Mouse (Mus musculus): Measurements from ENCODE around the gene Styk1. TPM values are rescaled to one million over a fixed set of nuclear protein-coding genes. Genes with fewer than 3 reads are reported as not detected.

Gene Styk1
- polyA plus RNA-seq, 1 experiment, result 3.5 TPM

DNA sequence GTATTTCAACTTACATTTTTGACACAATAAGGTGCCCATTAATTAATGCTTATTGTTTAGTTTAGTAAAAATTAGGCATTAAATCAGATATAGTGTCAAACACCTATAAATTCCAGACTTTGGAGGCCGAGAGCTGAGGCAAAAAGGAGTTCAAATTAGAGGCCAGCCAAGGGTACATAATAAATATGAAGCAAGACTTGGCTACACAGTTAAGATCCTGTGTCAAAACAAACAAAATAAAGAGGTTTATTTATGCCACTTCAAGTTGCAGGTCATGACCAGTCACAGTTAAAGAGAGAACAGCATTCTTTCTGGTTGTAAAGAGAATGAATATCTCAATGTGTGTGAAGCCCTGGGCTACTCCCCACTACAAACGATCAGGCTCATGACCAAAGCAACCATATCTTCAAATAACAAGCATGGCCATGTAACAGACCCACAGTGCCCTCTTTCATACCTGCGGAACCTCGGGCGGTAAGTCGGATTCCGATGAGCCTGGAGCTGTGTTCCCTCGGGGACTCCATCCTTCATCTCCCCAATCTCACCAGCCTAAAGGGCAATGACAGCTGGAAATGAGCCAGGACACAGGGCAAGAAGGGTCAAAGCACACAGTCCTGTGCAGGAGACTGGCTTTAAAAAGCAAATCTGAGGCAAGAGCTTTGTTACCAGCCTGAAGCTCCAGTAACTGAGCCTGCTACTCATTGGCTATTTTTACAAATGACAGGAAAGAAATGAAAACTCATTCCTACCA, 16.6 kb upstream of the Styk1 start:
- no peak for DNase-seq (ENCODE audit: low read depth)

GRCm38 (mm10) chr6:131367101-131367500, 13.7 kb upstream of the Styk1 start:
- DNase-seq (ENCODE audit: low read depth), result no peak

DNA sequence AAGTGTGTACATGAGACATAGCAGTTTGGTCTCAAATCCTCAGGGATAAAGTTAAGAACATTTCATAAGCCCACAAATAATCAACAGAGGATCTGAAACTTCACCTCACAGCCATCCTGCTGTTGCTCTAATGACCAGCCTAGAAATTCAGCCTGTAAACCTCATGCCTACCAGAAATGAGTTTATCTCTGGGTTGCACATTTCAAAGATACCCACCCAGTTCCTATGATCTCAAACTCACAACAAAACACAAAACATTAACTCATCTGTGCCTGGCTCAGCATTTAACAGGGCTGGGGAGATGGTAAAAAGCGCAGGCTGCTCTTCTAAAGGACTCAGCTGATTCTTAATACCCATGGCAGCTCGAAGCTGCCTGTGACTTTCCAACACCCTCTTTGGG, 11.0 kb upstream of the Styk1 start:
- DNase-seq (ENCODE audit: low read depth), result no peak

DNA sequence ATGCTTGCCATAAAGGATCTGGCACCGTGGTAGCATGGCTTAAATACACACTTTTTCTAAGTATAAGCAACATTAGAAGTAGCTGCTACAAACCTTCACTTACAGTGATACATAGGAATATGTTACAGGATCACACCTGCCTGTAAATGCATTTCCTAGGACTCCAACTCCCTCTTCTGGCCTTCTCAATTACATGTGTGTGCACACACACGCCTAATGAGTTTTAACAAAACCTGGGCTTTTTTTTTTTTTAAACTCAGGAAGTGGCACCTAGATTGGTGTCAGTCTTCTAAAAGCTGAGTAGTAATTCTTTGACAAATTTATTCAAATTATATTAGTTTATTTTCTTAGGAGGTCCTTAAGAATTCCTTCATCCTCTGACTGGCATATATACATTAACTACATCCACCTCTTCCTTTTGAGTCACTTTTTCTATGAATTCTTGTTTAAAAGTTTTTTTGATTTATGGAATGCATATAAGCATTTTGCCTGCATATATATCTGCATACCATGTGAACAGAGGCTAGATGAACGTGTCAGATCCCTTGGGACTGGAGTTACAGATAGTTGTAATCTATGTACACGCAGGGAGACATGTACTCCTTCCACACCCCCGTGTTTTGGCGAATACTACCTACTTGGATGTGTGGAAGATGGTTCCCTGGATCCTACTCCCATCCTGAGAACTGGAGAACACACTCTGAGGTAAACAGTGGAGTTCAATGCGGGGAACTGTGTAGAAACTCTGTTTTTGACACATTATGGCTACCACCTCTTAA, 9.8 kb upstream of the Styk1 start:
- DNase-seq (ENCODE audit: low read depth), result no peak

DNA sequence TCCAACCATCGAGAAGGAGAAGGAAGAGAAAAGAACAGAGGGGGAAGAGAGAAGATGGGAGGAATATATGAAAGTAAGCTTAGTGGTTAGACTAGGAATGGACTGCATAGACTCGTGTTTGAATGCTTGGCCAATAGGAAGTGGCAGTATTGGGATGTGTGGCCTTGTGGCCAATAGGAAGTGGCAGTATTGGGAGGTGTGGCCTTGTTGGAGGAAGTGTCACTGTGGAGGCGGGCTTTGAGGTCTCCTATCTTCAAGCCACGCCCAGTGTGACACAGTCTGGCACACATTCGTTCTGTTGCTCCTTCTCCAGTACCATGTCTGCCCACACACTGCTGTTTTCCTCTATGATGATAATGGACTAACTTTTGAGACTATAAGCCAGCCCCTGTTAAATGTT, 7.3 kb upstream of the Styk1 start:
- no peak for DNase-seq (ENCODE audit: low read depth)

DNA sequence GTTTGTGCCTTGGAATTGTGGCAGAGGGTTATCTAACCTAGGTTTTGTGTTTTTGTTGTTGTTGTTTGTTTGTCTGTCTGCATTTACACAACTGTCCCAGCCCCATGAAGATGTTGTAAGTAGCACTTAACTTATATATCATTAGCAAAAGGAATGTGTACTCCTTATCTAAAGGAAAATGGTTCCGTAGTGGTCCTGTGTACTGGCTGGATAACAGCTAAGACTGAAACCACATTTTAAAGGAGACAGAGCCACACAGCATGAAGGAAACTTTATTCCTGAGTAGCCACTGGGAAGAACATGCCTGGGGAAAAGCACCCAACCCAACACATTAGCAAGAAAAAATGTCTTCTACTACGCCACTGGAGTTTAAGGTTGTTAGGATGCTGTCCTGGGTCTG, 6.1 kb upstream of the Styk1 start:
- DNase-seq (ENCODE audit: low read depth), result no peak

DNA sequence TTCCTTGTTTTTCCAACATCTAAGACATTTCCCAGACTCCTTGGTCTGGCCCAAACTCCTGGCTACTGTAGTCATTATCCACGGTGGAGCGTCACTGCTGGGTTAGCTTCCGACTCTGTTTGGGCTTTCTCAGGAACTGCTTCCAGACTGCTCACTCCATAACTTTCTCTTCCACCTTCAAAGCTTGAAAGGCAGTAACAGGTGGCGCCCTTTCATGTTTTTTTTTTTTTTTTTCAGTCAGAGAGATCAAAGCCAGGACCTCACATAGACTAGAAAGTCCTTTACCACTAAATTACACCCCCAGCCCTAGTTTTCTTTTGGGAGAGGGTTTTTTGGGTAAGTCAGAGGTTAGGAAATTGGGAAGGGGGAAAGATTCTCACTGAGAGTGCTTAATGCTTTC, 1.5 kb upstream of the Styk1 start:
- DNase-seq (ENCODE audit: low read depth), result no peak

DNA sequence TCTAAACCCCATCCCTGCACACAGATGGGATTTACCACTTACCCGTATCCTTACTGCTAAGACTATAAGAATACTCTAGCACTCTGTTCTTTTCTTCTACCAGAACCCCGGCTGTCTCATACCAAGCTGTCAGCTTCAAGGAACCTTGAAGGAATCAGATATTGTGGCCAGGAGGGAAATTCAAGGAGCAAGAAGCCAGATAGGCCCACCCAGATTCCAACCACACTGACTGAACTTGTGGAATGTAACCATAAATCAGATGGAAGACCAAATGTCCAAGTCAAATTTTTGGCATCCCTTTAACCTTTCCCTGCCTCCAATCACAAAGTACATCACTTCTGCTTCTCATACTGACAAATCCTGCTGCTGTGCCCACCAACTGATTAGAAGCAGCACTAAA, 6.4 kb downstream of the Styk1 start:
- DNase-seq (ENCODE audit: low read depth), result no peak

DNA sequence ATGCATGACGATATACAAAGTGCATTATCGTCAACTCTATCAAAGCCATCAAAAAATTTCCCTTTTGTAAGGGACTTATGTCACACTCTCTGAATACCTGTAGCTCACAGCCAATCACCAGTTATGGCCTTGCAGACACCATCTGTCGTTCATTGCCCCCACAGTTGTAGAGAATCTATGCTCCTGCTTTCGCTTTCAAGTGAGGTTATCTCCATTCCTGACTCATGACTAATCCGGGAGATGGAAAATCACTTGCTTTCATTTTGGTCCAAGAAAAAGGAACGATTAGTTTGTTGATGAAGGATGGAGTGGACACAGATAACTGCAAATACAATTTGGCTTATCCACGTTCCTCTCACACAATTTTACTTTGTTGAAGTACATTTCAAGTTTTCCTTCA, 9.1 kb downstream of the Styk1 start:
- no peak for DNase-seq (ENCODE audit: low read depth)

DNA sequence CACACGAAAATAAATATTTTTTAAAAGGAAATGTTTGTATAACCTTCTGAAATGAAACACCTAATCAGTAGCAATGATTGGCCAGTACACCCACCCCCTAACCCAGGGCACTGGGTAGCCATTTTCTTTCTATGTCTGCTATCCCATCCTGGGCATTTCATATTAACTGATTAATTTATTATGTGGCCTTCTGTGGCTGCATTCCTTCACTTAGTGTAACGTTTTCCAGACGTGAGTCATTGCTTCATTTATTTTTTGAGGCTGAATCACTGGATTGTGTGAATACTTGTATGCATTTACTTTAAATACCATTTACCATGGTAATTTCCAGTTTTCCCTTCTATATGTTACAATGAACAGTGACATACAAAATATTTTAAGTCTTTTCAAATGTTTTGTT, 13.3 kb downstream of the Styk1 start:
- no peak for DNase-seq (ENCODE audit: low read depth)

GRCm38 (mm10) chr6:131339309-131339708, 14.1 kb downstream of the Styk1 start:
- DNase-seq (ENCODE audit: low read depth), result no peak

- no peak for DNase-seq (ENCODE audit: low read depth)
Observed at GRCm38 (mm10) chr6:131338787-131339186, 14.6 kb downstream of the Styk1 start.

GRCm38 (mm10) chr6:131327076-131327475, 26.3 kb downstream of the Styk1 start:
- peak; percentile 19 for DNase-seq (ENCODE audit: low read depth)

DNA sequence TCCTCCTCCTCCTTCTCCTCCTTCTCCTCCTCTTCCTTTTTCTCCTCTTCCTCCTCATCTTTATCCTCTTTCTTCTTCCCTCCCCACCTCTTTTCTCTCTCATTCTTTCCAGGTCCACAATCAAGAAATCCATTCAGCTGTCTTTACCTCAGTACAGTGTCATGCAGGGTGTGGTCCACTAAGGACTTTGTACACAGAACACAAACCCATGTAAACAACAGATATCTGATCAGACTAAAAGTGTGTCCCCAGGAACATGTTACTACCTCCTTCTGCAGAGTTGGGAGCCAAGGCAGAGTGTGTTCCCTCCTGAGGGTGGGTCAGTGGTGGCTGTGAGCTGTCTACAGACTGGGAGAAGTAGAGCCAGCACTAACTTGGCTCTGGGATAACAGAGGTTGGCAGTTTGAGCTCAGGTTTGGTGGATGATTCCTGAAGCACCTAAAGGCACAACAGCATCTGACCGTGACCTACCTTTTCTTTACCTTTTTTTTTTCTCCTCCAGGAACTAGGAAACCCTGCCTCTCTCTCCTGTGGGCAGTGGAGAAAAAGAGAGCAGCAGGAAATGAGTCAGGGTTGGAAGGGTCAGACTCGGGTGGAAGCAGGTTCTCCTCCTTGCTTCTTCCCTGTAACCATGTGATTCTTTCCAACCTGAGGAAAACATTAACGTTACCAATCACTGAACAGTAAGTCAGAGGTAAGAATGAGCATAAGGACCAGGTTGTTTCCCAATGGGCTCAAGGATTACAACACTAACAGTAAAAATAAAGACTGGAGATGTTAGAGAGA, 31.4 kb downstream of the Styk1 start:
- DNase-seq (ENCODE audit: low read depth), result peak; percentile 23

GRCm38 (mm10) chr6:131316155-131317101, 37.0 kb downstream of the Styk1 start:
- no peak for DNase-seq (ENCODE audit: low read depth)

DNA sequence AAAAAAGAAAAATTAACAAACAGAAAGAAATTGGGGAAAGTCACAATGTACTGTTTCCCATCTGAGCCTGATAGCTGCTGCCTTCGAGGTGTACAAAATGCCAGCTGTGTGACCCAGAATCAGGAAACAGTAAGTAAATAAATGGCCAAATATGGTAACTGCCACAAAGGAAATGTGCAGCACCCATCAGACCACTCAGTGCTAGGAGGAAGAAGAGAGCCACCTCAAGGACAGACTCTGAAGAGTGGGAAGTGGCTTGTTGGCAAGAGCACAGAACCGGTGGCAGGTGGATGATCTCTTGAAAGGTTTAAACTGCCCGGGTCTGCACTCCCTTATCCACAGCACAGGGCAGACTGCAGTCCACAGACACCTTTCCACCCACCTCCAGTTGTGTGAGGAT, 45.4 kb downstream of the Styk1 start:
- DNase-seq (ENCODE audit: low read depth), result no peak

DNA sequence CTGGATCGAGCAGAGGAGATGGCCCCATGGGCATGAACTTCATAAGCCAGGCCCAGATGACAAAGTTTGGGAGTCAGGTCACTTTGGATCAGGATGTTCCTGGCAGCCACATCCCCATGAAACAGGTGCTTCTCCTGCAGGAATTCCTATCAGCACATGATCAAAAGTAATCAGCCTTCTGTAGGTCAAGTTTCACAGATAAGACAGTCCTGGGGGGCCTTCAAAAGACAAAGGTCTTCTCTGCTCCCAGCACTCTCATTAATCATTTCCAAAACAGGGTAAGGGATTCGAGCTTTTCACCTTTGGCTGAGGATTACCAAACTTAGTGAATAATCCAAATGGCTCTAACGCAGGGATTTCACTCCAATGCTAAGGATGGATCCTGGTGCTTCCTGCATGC, 48.6 kb downstream of the Styk1 start:
- no peak for DNase-seq (ENCODE audit: low read depth)

GRCm38 (mm10) chr6:131298531-131298930, 54.9 kb downstream of the Styk1 start:
- DNase-seq (ENCODE audit: low read depth), result no peak

DNA sequence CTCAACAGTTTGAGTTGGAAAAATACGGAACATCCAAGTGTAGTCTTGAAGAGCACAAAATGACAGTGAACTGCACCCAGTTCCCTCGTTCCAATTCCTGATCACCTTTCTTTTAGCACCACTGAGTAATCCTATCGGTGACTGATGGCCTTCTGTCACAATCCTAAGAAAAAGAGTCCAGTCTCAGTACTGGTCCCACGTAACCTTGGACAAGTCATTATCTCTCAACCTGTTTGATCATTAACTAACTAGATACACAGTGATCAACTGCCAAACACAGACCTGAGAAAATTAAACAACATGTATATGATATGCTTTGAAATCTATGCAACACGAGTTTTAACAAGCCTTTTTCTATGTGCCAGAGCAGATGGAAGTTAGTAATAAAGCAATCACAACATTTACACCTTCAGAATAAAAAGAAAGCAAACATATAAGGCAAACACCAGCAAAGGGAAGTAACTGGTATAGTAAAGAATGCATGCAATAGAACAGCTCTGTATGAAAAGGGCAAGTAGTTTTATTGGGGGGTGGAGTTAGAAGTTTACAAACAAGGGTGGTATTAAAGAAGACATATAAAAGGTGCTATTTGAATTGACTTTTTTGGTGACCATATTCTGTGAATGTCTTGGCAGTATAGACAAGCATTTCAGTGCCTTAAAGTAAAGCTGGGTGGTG, 58.8 kb downstream of the Styk1 start:
- no peak for DNase-seq (ENCODE audit: low read depth)

- no peak for DNase-seq (ENCODE audit: low read depth)
Observed at GRCm38 (mm10) chr6:131293916-131294315, 59.5 kb downstream of the Styk1 start.

Measured in gonadal fat pad, adult 2 months (tissue).